Mouse (Mus musculus): ENCODE results near the gene Nrm. TPM values are rescaled to one million over a fixed set of nuclear protein-coding genes. Genes with fewer than 3 reads are reported as not detected.

The Nrm gene
- polyA plus RNA-seq, 1 experiment from 2014 or later = 28.2 TPM

DNA sequence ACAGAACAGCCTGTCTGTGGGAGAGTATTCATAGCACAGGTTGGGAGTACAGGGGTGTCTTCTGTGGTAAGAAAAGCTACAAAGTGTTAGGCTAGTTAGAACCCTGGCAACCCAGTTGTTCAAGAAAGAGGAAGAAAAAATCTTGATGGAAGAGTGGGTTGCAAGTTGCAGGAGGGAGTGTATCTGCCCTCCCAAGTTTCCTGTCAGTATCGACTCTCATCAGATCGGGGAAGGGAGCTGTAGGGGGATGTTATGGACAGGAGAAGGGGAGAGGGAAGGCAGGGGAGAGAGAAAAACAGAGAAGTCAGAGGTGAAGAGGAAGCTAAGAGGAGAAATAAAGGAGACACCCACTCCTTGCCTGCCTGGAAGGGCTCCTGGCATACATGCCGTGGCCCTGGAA, 39.5 kb downstream of the Nrm start:
- H3K9me3 ChIP-seq = no peaks in the 10 kb centered on the region
- ATAC-seq (ENCODE audit: low read depth) = no peak
- H3K27ac ChIP-seq (replicated peaks) = no peak overlapping the region
- no peak overlapping the region for H3K4me3 ChIP-seq
- no peaks in the 10 kb centered on the region for H3K27me3 ChIP-seq
- no peak overlapping the region for H3K4me2 ChIP-seq
- H3K9ac ChIP-seq = no peak overlapping the region
- 83% methylated on average over 3 of the region's 3 CpGs for WGBS
- peaks cover 17% of the 10 kb centered on the region for H3K4me1 ChIP-seq (replicated peaks)
- H3K36me3 ChIP-seq = peaks cover 78% of the 10 kb centered on the region

DNA sequence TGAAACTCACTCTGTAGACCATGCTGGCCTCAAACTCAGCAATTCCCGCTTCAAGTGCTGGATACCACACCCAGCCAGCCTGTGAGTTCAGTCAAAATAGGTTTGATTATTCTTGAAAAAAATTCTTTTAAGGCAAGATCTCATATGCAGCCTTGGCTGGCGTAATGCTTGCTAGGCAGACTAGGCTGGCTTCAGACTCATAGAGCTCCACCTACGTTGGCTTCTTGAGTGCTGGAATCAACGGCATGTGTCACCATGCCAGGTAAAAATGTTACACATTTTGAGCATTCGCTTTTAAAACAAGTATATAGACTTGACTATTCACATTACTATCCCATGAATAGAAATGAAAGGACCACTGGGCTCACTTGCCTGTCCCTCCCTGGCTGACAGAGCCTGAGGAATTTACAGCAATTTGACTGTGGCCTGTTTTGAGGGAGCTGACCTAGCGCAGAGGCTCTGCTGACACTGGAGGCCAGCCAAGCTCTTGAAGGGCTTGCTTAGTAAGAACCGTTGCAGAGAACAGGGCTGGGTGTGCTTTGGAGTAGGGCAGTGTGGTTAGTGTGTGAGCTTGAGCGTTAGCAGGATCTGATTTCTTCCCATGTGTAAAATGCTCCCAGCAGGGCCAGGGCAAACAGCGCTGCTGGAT, 42.3 kb downstream of the Nrm start:
- Histone ChIP-seq H3K4me3 (no peak overlapping the region), H3K9ac (no peak overlapping the region), H3K4me1 (replicated peaks) (peaks cover 24% of the 10 kb centered on the region), H3K36me3 (peaks cover 95% of the 10 kb centered on the region), H3K27ac (replicated peaks) (no peak overlapping the region), H3K27me3 (no peaks in the 10 kb centered on the region), H3K9me3 (no peaks in the 10 kb centered on the region), H3K4me2 (no peak overlapping the region)
- 90% methylated on average over 9 of the region's 9 CpGs for WGBS
- no peak for ATAC-seq (ENCODE audit: low read depth)

DNA sequence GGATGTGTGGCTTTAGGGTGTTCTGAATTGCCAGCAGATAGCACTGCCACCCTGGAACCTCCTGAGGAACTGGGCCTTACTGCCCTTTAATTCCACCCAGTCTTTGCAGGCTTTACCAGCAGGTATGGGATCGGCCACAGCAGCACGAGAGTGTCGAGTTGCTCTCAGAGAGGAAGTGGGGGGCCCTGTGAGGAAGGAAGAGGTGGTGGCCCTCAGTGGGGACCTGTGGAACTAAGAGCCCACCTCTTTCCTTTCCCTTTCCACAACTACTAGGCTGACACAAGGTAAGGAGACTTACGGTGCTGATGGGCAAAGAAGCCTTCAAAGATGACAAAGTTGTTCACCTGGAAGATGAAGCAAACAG, 42.9 kb downstream of the Nrm start:
- Histone ChIP-seq H3K4me3 (no peak overlapping the region), H3K9ac (no peak overlapping the region), H3K4me1 (replicated peaks) (peaks cover 29% of the 10 kb centered on the region), H3K4me2 (no peak overlapping the region), H3K27ac (replicated peaks) (no peak overlapping the region), H3K36me3 (peaks cover 93% of the 10 kb centered on the region), H3K9me3 (no peaks in the 10 kb centered on the region), H3K27me3 (no peaks in the 10 kb centered on the region)
- whole genome bisulfite sequencing = 87% methylated on average over 4 of the region's 4 CpGs
- ATAC-seq (ENCODE audit: low read depth) = no peak

DNA sequence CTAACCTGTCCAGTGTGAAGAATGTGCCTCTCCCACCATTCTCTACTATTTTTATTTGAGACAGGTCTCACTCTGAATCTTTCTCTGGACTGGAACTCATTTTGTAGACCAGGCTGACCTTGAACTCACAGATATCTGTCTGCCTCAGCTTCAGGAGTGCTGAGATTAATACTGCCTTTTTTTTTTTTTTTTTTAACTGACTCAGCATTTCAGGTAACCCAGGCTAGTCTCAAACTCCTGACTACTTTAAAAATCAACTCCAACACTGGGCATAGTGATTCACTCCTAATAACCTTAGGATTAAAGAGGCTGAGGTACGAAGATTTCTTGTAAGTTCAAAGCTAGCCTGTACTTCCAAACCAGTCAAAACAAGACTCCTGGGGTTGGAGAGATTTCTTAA, 44.5 kb downstream of the Nrm start:
- ATAC-seq (ENCODE audit: low read depth) = no peak
- 98% methylated on average over 1 of the region's 1 CpGs for WGBS
- Histone ChIP-seq H3K27ac (replicated peaks) (no peak overlapping the region), H3K4me2 (no peak overlapping the region), H3K27me3 (no peaks in the 10 kb centered on the region), H3K9ac (no peak overlapping the region), H3K36me3 (peaks cover 77% of the 10 kb centered on the region), H3K9me3 (no peaks in the 10 kb centered on the region), H3K4me1 (replicated peaks) (peaks cover 37% of the 10 kb centered on the region), H3K4me3 (no peak overlapping the region)

DNA sequence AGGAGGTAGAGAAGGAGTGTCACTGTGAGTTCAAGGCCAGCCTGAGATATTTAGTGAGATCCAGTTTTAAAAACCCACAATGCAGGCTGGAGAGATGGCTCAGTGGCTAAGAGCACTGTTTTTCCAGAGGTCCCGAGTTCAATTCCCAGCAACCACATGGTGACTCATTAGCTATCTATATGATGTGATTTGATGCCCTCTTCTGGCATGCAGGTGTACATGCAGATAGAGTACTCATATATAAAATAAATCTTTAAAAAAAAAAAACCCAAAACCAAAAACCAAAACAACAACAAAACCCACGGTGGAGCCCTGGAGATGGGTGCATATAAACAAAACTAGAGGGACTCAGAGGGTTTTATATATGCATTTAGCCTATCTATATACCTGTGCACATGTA, 46.5 kb downstream of the Nrm start:
- peaks cover 64% of the 10 kb centered on the region for H3K36me3 ChIP-seq
- peak overlapping the region; percentile 61 for H3K4me3 ChIP-seq
- no peak for ATAC-seq (ENCODE audit: low read depth)

DNA sequence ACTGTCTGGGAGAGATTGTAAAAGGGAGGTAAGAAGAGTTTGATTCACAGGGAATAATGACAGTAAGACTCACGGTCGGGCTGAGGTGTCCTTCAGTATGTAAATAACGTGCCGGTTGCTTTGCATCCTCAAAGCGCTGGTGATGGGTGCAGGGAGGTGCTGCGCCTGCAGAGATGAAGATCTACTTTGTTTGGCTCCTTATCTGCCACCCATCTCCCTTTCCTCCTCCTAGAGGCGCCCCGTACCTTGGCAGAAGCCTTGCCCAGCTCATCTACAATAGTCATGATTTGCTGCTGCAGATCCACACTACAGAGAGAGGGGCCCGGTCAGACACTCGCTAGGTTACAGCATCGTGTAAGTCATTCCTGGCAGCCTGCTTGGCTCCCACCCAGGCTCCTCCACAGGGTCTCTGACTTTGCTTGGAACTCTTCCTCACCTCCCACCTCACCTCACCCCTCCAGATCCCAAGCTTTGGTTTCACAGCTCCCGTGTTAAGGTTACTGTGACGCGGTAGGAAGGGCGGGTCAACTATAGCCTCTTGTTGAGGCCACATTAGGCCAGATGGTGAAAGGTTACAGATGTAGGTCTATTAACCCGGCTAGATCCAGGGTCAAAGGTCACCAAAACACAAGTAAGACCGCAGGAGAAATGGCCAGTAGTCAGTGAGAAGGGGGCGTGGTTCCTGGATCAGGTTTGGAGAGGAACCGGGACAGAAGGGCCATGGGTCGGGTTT, 48.2 kb downstream of the Nrm start:
- peak overlapping the region; percentile 61 for H3K4me3 ChIP-seq
- WGBS = 20% methylated on average over 20 of the region's 20 CpGs

More for the DNA sequence above, 46.5 kb downstream of the Nrm start:
- Histone ChIP-seq H3K4me2 (peak overlapping the region; percentile 76), H3K27me3 (no peaks in the 10 kb centered on the region), H3K9ac (peak overlapping the region; percentile 90; the same call in 1 of the 2 replicates), H3K9me3 (no peaks in the 10 kb centered on the region), H3K27ac (replicated peaks) (no peak overlapping the region), H3K4me1 (replicated peaks) (peaks cover 37% of the 10 kb centered on the region)
- 74% methylated on average over 2 of the region's 2 CpGs for WGBS

DNA sequence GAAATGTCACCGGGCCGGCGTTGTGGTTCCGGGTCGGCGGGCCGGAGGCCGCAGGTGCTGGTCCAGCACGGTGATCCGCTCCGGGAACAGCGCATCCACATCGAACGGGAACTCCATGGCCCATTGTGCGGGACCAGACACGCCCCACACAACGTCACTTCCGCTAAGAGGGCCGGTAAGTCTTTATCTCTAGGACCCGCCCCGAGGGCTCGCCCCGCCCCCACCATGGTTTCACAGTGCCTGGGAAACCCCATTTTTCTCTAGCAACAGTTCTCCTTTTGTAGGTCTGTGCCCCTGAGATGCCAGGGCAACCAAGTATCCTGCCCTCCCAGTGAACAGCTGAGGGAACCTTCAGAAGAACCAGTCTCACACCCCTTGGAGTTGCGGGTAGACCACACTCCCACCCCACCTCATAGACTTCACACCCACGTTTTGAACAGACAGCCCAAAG, 48.8 kb downstream of the Nrm start, which contains the start of gene Atat1:
TSS of gene Atat1 (minus strand) at position 157 of the 451 bp plus-strand sequence.
- Histone ChIP-seq H3K4me2 (peak within 1 kb of the TSS; percentile 76), H3K36me3 (peaks cover 57% of the 10 kb centered on the region), H3K4me1 (replicated peaks) (peaks cover 39% of the 10 kb centered on the region), H3K4me3 (peak within 1 kb of the TSS; percentile 61), H3K27ac (replicated peaks) (peak within 1 kb of the TSS; percentile 90), H3K27me3 (no peaks in the 10 kb centered on the region), H3K9me3 (no peaks in the 10 kb centered on the region), H3K9ac (peak within 1 kb of the TSS; percentile 90)
- peak; percentile 91 for ATAC-seq (ENCODE audit: low read depth)
- WGBS = 3% methylated on average over 25 of the region's 25 CpGs

More for the DNA sequence above, 48.2 kb downstream of the Nrm start:
- H3K4me1 ChIP-seq (replicated peaks) = peaks cover 37% of the 10 kb centered on the region
- peak overlapping the region; percentile 90 for H3K27ac ChIP-seq (replicated peaks)
- peak; percentile 55 for ATAC-seq (ENCODE audit: low read depth)
- H3K9me3 ChIP-seq = no peaks in the 10 kb centered on the region
- H3K9ac ChIP-seq = peak overlapping the region; percentile 90
- H3K4me2 ChIP-seq = peak overlapping the region; percentile 76
- H3K27me3 ChIP-seq = no peaks in the 10 kb centered on the region
- peaks cover 62% of the 10 kb centered on the region for H3K36me3 ChIP-seq

DNA sequence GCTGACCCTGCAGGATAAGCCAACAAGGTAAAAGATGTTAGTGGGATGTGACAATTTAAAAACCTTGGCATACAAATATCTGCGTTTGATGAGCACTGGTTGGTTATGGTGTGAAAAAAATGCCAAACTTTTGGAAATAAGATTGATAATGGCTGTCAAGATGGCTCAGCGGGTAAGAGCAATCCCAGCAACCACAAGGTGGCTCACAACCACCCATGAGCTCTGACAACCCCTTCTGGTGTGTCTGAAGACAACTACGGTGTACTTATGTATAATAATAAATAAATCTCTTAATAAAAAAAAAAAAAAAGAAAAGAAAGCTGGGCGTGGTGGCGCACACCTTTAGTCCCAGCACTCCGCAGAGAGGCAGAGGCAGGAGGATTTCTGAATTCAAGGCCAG, 53.9 kb downstream of the Nrm start:
- 84% methylated on average over 6 of the region's 6 CpGs for WGBS
- Histone ChIP-seq H3K9me3 (no peaks in the 10 kb centered on the region), H3K27me3 (no peaks in the 10 kb centered on the region), H3K4me2 (peak overlapping the region; percentile 73), H3K4me1 (replicated peaks) (peaks cover 22% of the 10 kb centered on the region), H3K4me3 (peak overlapping the region; percentile 75), H3K9ac (no peak overlapping the region; the same call in 1 of the 2 replicates), H3K36me3 (peaks cover 22% of the 10 kb centered on the region), H3K27ac (replicated peaks) (0 out of 2 replicates have a peak overlapping the region, but pooled peaks have one; percentile 99)
- ATAC-seq (ENCODE audit: low read depth) = no peak

Small RNA genes lying within 50 kb of the gene (microRNA-seq; reads per million reads assigned to microRNA genes)
- gene Gm28033 = 0.44 reads per million

Other genes starting within 250 kb of the Nrm start
- not detected in 2 replicates for gene Gm9573, start 234.7 kb upstream of the Nrm start, polyA plus RNA-seq (2015; fragmentation: Nextera tagmentation; extraction: Ambion mirVana)
- gene Mucl3, start 217.6 kb upstream of the Nrm start, polyA plus RNA-seq (2015; fragmentation: Nextera tagmentation; extraction: Ambion mirVana) = 0.18 and 0.24 TPM in 2 replicates
- gene Vars2, start 193.7 kb upstream of the Nrm start, polyA plus RNA-seq (2015; fragmentation: Nextera tagmentation; extraction: Ambion mirVana) = 10.6 and 11.3 TPM in 2 replicates
- 25.5 and 28.8 TPM in 2 replicates for gene Gtf2h4, start 187.6 kb upstream of the Nrm start, polyA plus RNA-seq (2015; fragmentation: Nextera tagmentation; extraction: Ambion mirVana)
- gene Ddr1, start 156.7 kb upstream of the Nrm start, polyA plus RNA-seq (2015; fragmentation: Nextera tagmentation; extraction: Ambion mirVana) = 119 and 122 TPM in 2 replicates
- gene Ier3, start 39.6 kb upstream of the Nrm start, polyA plus RNA-seq (2015; fragmentation: Nextera tagmentation; extraction: Ambion mirVana) = 11.2 and 11.6 TPM in 2 replicates
- gene Flot1, start 38.1 kb upstream of the Nrm start, polyA plus RNA-seq (2015; fragmentation: Nextera tagmentation; extraction: Ambion mirVana) = 93.6 and 96.5 TPM in 2 replicates
- gene Tubb5, start 23.0 kb upstream of the Nrm start, polyA plus RNA-seq (2015; fragmentation: Nextera tagmentation; extraction: Ambion mirVana) = 1,686 and 1,692 TPM in 2 replicates
- 7.2 and 9.6 TPM in 2 replicates for gene Mdc1, start 19.8 kb upstream of the Nrm start, polyA plus RNA-seq (2015; fragmentation: Nextera tagmentation; extraction: Ambion mirVana)
- 28.9 and 33.6 TPM in 2 replicates for gene Ppp1r18, start 4.3 kb downstream of the Nrm start, polyA plus RNA-seq (2015; fragmentation: Nextera tagmentation; extraction: Ambion mirVana)
- 31.0 and 39.6 TPM in 2 replicates for gene Dhx16, start 18.5 kb downstream of the Nrm start, polyA plus RNA-seq (2015; fragmentation: Nextera tagmentation; extraction: Ambion mirVana)
- gene 2310061I04Rik, start 36.1 kb downstream of the Nrm start, polyA plus RNA-seq (2015; fragmentation: Nextera tagmentation; extraction: Ambion mirVana) = 45.1 and 50.5 TPM in 2 replicates
- 357 and 369 TPM in 2 replicates for gene Atat1, start 48.8 kb downstream of the Nrm start, polyA plus RNA-seq (2015; fragmentation: Nextera tagmentation; extraction: Ambion mirVana)
- 56.1 and 62.7 TPM in 2 replicates for gene Mrps18b, start 55.1 kb downstream of the Nrm start, polyA plus RNA-seq (2015; fragmentation: Nextera tagmentation; extraction: Ambion mirVana)
- gene Ppp1r10, start 55.1 kb downstream of the Nrm start, polyA plus RNA-seq (2015; fragmentation: Nextera tagmentation; extraction: Ambion mirVana) = 44.6 and 45.9 TPM in 2 replicates
- 90.5 and 111 TPM in 2 replicates for gene Abcf1, start 108.4 kb downstream of the Nrm start, polyA plus RNA-seq (2015; fragmentation: Nextera tagmentation; extraction: Ambion mirVana)
- 47.9 and 50.0 TPM in 2 replicates for gene Gnl1, start 118.5 kb downstream of the Nrm start, polyA plus RNA-seq (2015; fragmentation: Nextera tagmentation; extraction: Ambion mirVana)
- 64.0 and 69.4 TPM in 2 replicates for gene Prr3, start 118.9 kb downstream of the Nrm start, polyA plus RNA-seq (2015; fragmentation: Nextera tagmentation; extraction: Ambion mirVana)
- gene H2-T24, start 159.2 kb downstream of the Nrm start, polyA plus RNA-seq (2015; fragmentation: Nextera tagmentation; extraction: Ambion mirVana) = 8.7 and 10.0 TPM in 2 replicates
- gene H2-T23, start 171.5 kb downstream of the Nrm start, polyA plus RNA-seq (2015; fragmentation: Nextera tagmentation; extraction: Ambion mirVana) = 2.3 and 3.3 TPM in 2 replicates
- 7.1 and 7.9 TPM in 2 replicates for gene H2-T22, start 181.4 kb downstream of the Nrm start, polyA plus RNA-seq (2015; fragmentation: Nextera tagmentation; extraction: Ambion mirVana)
- gene Gm6034, start 181.6 kb downstream of the Nrm start, polyA plus RNA-seq (2015; fragmentation: Nextera tagmentation; extraction: Ambion mirVana) = not detected in 2 replicates
- not detected in 2 replicates for gene Gm11127, start 197.1 kb downstream of the Nrm start, polyA plus RNA-seq (2015; fragmentation: Nextera tagmentation; extraction: Ambion mirVana)

Data from neural tube, embryonic 13.5 days (tissue).